ENCODE assay signal across 9 mouse cellular contexts in genomic region chr12:32245566-32246233, GRCm38 (mm10). TPM values are rescaled to one million over a fixed set of nuclear protein-coding genes. Genes with fewer than 3 reads are reported as not detected.
DNase-seq lines count a peak whose midpoint lies in the region; ATAC-seq and TF ChIP-seq lines count a peak whose summit lies in the region.
"Had no signal": no experiment of that assay in that cellular context is flagged by ENCODE, and none has a peak within 500 bp of the region (broad histone marks: within the 10 kb centered on the region; RNA-seq: fewer than 3 reads in every experiment).

No protein-coding gene starts in this region.

- H3K4me1 ChIP-seq in kidney, embryonic 16.5 days (ENCODE audit: insufficient read depth, low read length), result no peaks in the 10 kb centered on the region
- H3K4me1 ChIP-seq in CH12.LX (ENCODE audit: control insufficient read depth in 1 of 2, insufficient read depth in 2 of 2), result peaks cover 8 to 18% of the 10 kb centered on the region in 2 experiments
- peaks cover 3% of the 10 kb centered on the region; the same call in 1 of the 2 replicates for H3K4me1 ChIP-seq in liver, adult 2 months (ENCODE audit: control insufficient read depth, insufficient read depth, low read length)
- H3K4me1 ChIP-seq: lung, embryonic 15.5 days had no signal

- no peaks in the 10 kb centered on the region for H3K36me3 ChIP-seq in kidney, embryonic 16.5 days (ENCODE audit: insufficient read depth, low read length)
- no peaks in the 10 kb centered on the region for H3K36me3 ChIP-seq in CH12.LX (replicated peaks in 1 of 2; ENCODE audit: control insufficient read depth in 1 of 2, insufficient read depth in 1 of 2, low read length in 1 of 2)
- H3K36me3 ChIP-seq in liver, adult 2 months (ENCODE audit: control insufficient read depth, insufficient read depth, low read length), result no peaks in the 10 kb centered on the region
- H3K36me3 ChIP-seq: lung, embryonic 15.5 days had no signal

- peak; percentile 100 for TF ChIP-seq RAD21 in CH12.LX (IDR thresholded peaks at IDR 0.05; ENCODE audit: low read depth, low read length)

- no peak for TF ChIP-seq POLR2A in CH12.LX (IDR thresholded peaks at IDR 0.05; ENCODE audit: low read depth, low read length)
- TF ChIP-seq POLR2A in liver, adult 2 months (IDR thresholded peaks at IDR 0.05; ENCODE audit: extremely low read depth, insufficient read depth, low read length), result no peak

- in situ Hi-C loops in CH12.LX (cut with MboI; ENCODE audit: low pct_ligation_motif_present, low pct_unique_long_range_greater_than_20kb, low sequenced_read_pairs), result loop anchor here (5.0 kb wide), 1 partner anchor 273 kb away; no protein-coding TSS in a partner anchor

- DNase-seq in kidney, adult 18-20 months, result peak; percentile 30
- DNase-seq in CH12.LX (ENCODE audit: extremely low read depth), result peak; percentile 62
- peak; percentile 59 for DNase-seq in embryo, embryonic 10.5 days (ENCODE audit: low spot score)
- DNase-seq in liver, adult 2 months (ENCODE audit: extremely low read depth, low read depth, low spot score), result peak; percentile 61
- peak; percentile 29 for DNase-seq in spleen, adult 12 weeks (ENCODE audit: low spot score)
- DNase-seq in gastrocnemius, postnatal 14 days, result no peak

- no peaks in the 10 kb centered on the region for H3K79me2 ChIP-seq in CH12.LX (replicated peaks; ENCODE audit: control insufficient read depth, extremely low read depth, insufficient read depth, poor library complexity, severe bottlenecking)
- no peaks in the 10 kb centered on the region for H3K79me2 ChIP-seq in liver, adult 2 months (ENCODE audit: control insufficient read depth, insufficient read depth, low read length)

- no peaks in the 10 kb centered on the region for H3K27me3 ChIP-seq in kidney, embryonic 16.5 days (ENCODE audit: insufficient read depth, low read length)
- H3K27me3 ChIP-seq in CH12.LX (replicated peaks), result no peaks in the 10 kb centered on the region
- H3K27me3 ChIP-seq in liver, adult 2 months (ENCODE audit: control insufficient read depth, insufficient read depth, low read length), result no peaks in the 10 kb centered on the region
- H3K27me3 ChIP-seq: lung, embryonic 15.5 days had no signal

- H3K4me2 ChIP-seq in kidney, embryonic 16.5 days (replicated peaks; ENCODE audit: low read depth, low read length), result no peak overlapping the region
- no peak overlapping the region for H3K4me2 ChIP-seq in CH12.LX (ENCODE audit: insufficient read depth, low read depth, poor library complexity, severe bottlenecking)
- H3K4me2 ChIP-seq: lung, embryonic 15.5 days had no signal

- no peak overlapping the region for H3K4me3 ChIP-seq in kidney, embryonic 16.5 days (ENCODE audit: low read length)
- H3K4me3 ChIP-seq in CH12.LX (replicated peaks in 1 of 3; ENCODE audit: low read depth in 2 of 3, low read length in 2 of 3, poor library complexity in 1 of 3), result no peak overlapping the region
- no peak overlapping the region for H3K4me3 ChIP-seq in liver, adult 2 months (ENCODE audit: insufficient read depth, low read depth, low read length)
- H3K4me3 ChIP-seq: lung, embryonic 15.5 days had no signal

- 67% methylated on average over 5 of the region's 5 CpGs for WGBS in kidney, embryonic 16.5 days
- WGBS in liver, adult 2 months, result 30% methylated on average over 5 of the region's 5 CpGs

- no peak for ATAC-seq in kidney, embryonic 16.5 days (ENCODE audit: low FRiP score, low TSS enrichment)
- ATAC-seq in activated CD4-positive, CD25-positive, alpha-beta regulatory T cell, adult 4 months, result peak; percentile 65

- no peak overlapping the region for H3K9ac ChIP-seq in kidney, embryonic 16.5 days (replicated peaks; ENCODE audit: low read length)
- H3K9ac ChIP-seq in CH12.LX (ENCODE audit: insufficient read depth, low read depth), result no peak overlapping the region
- H3K9ac ChIP-seq in liver, adult 2 months (ENCODE audit: low read depth, low read length), result no peak overlapping the region
- H3K9ac ChIP-seq: lung, embryonic 15.5 days had no signal

- H3K27ac ChIP-seq in kidney, embryonic 16.5 days (ENCODE audit: low read length), result no peak overlapping the region
- no peak overlapping the region for H3K27ac ChIP-seq in CH12.LX (ENCODE audit: insufficient read depth, low read depth)
- no peak overlapping the region for H3K27ac ChIP-seq in liver, adult 2 months (replicated peaks; ENCODE audit: insufficient read depth, low read depth, low read length)
- H3K27ac ChIP-seq: lung, embryonic 15.5 days had no signal

- intact Hi-C loops in gastrocnemius, postnatal 14 days (cut with DNase I; ENCODE audit: low total_unique reads), result loop anchor here (10.0 kb wide), 1 partner anchor 101 kb away; no protein-coding TSS in a partner anchor

- TF ChIP-seq EP300 in CH12.LX (IDR thresholded peaks at IDR 0.05; ENCODE audit: low read length), result no peak

- no peaks in the 10 kb centered on the region for H3K9me3 ChIP-seq in kidney, embryonic 16.5 days (ENCODE audit: low read length)
- H3K9me3 ChIP-seq in CH12.LX (replicated peaks; ENCODE audit: low read length), result no peaks in the 10 kb centered on the region
- H3K9me3 ChIP-seq: lung, embryonic 15.5 days had no signal

- TF ChIP-seq CTCF in CH12.LX (conservative IDR thresholded peaks at IDR 0.05 in 1 of 2, IDR thresholded peaks at IDR 0.05 in 1 of 2; ENCODE audit: low read depth in 2 of 2, low read length in 2 of 2), result peak; percentile 42 to 98; a peak in 3 of 4 replicates
- TF ChIP-seq CTCF in liver, adult 2 months (IDR thresholded peaks at IDR 0.05; ENCODE audit: low read depth, low read length), result peak; percentile 17; the same call in 1 of the 2 replicates

- dilution Hi-C loops in CH12.LX (cut with MboI; ENCODE audit: extremely low pct_ligation_motif_present, extremely low pct_unique_long_range_greater_than_20kb, low sequenced_read_pairs), result no loop called here

TF ChIP-seq in CH12.LX, 34 proteins besides CTCF, POLR2A, EP300 and RAD21:
- no peak for TF ChIP-seq MAZ (IDR thresholded peaks at IDR 0.05; ENCODE audit: low read depth, low read length)
- no peak for TF ChIP-seq ETS1 (conservative IDR thresholded peaks at IDR 0.05; ENCODE audit: low read depth, low read length)
- TF ChIP-seq MAFK (IDR thresholded peaks at IDR 0.05; ENCODE audit: insufficient replicate concordance, low read length), result peak; percentile 59; the same call in 1 of the 2 replicates
- TF ChIP-seq E2F4 (IDR thresholded peaks at IDR 0.05; ENCODE audit: insufficient replicate concordance, low read depth, low read length), result no peak
- peak; percentile 74 for TF ChIP-seq IRF4 (IDR thresholded peaks at IDR 0.05; ENCODE audit: low read depth, low read length)
- TF ChIP-seq JUN (IDR thresholded peaks at IDR 0.05; ENCODE audit: insufficient read depth, low read depth, low read length), result peak; percentile 22; the same call in 1 of the 2 replicates
- TF ChIP-seq ZNF384 (IDR thresholded peaks at IDR 0.05; ENCODE audit: low read depth, low read length), result no peak
- TF ChIP-seq MYC (IDR thresholded peaks at IDR 0.05; ENCODE audit: low read depth, low read length), result 0 out of 2 replicates have a peak, but pooled peaks have one; percentile 37
- no peak for TF ChIP-seq TBP (conservative IDR thresholded peaks at IDR 0.05; ENCODE audit: low read depth, low read length)
- peak; percentile 99 for TF ChIP-seq ZC3H11A (IDR thresholded peaks at IDR 0.05; ENCODE audit: low read depth, low read length)
- TF ChIP-seq SMC3 (IDR thresholded peaks at IDR 0.05; ENCODE audit: low read depth, low read length), result peak; percentile 99
- TF ChIP-seq JUND (conservative IDR thresholded peaks at IDR 0.05; ENCODE audit: low read depth, low read length), result peak; percentile 64
- TF ChIP-seq MEF2A (IDR thresholded peaks at IDR 0.05; ENCODE audit: borderline replicate concordance, low read depth, low read length), result no peak
- no peak for TF ChIP-seq CHD1 (IDR thresholded peaks at IDR 0.05; ENCODE audit: low read depth, low read length)
- no peak for TF ChIP-seq NELFE (IDR thresholded peaks at IDR 0.05; ENCODE audit: low read depth, low read length)
- TF ChIP-seq NRF1 (IDR thresholded peaks at IDR 0.05; ENCODE audit: low read depth, low read length), result no peak
- peak; percentile 42; the same call in 1 of the 2 replicates for TF ChIP-seq BHLHE40 (IDR thresholded peaks at IDR 0.05; ENCODE audit: low read depth, low read length)
- TF ChIP-seq ELF1 (IDR thresholded peaks at IDR 0.05; ENCODE audit: low read depth, low read length), result 0 out of 2 replicates have a peak, but pooled peaks have one; percentile 22
- TF ChIP-seq SIN3A (IDR thresholded peaks at IDR 0.05; ENCODE audit: low read length), result 0 out of 2 replicates have a peak, but pooled peaks have one; percentile 44

RNA-seq across cellular contexts. Expression of gene Pik3cg, which starts 37.2 kb away (rescaled TPM):
- polyA plus RNA-seq in kidney, embryonic 16.5 days (2015; fragmentation: Nextera tagmentation; extraction: Ambion mirVana), result 2.7 and 2.9 TPM in 2 replicates
- total RNA-seq in CH12.LX (2012; rRNA removed), result 28.5 and 35.8 TPM in 2 replicates
- 38.0 and 40.6 TPM in 2 replicates for total RNA-seq in CH12.LX (2014; rRNA removed)
- polyA plus RNA-seq in CH12.LX (2012; ENCODE audit: insufficient read length, low read depth), result 29.7 and 35.4 TPM in 2 replicates
- polyA plus RNA-seq in activated CD4-positive, CD25-positive, alpha-beta regulatory T cell, adult 4 months (2017; shearing (Covaris generic)), result 10 to 100 TPM; 23.1 to 24.1 TPM
- 1.2 and 1.3 TPM in 2 replicates for total RNA-seq in liver, adult 2 months (2014; rRNA removed)
- 0.12 and 0.40 TPM in 2 replicates for polyA plus RNA-seq in liver, adult 2 months (2012; rRNA removed)
- total RNA-seq in gastrocnemius, postnatal 14 days (2021), result 1 to 10 TPM; 1.5 TPM
